Mouse (Mus musculus): ENCODE data around the gene Prom2.

The Prom2 gene

DNA sequence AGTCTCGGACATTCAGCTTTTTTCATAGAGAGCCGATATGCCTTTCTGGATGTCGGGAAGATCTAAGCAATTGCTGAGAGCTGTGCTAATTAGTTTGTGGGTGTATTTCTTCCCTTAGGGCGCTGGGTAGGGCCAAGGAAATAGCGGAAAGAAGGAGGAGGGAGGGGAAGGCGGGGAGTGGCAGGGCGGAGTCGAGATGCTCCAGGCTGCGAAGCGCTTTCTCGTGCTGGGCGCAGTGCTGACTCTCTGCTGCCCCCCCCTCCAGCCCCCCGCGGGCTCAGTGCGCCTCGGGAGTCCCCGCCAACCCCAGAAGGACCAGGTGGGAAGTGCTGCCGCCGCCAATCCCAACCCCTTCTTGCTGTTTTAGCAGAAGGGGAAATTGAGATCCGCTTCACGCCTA lies 58.3 kb downstream of the Prom2 start:
- DNase-seq (ENCODE audit: low spot score) = no peak

DNA sequence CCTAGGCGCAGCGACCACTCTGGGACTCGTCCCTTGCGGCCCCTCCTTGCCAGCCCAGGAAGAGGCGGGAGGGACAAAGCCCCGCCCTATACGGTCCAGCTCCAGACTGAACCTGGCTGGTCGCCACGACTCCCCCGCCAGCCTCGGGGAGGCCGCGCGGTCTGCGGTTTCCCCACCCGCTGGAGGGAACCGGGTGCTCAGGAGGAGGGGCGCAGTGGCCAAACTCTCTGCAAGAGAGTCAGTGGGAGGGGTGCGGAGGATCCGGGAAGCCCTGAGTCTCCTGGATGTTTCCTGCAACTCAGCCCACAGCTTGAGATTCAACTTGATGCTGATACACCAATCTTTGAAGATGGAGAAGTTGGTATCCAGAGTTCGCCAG lies 58.7 kb downstream of the Prom2 start:
- DNase-seq (ENCODE audit: low spot score) = no peak

DNA sequence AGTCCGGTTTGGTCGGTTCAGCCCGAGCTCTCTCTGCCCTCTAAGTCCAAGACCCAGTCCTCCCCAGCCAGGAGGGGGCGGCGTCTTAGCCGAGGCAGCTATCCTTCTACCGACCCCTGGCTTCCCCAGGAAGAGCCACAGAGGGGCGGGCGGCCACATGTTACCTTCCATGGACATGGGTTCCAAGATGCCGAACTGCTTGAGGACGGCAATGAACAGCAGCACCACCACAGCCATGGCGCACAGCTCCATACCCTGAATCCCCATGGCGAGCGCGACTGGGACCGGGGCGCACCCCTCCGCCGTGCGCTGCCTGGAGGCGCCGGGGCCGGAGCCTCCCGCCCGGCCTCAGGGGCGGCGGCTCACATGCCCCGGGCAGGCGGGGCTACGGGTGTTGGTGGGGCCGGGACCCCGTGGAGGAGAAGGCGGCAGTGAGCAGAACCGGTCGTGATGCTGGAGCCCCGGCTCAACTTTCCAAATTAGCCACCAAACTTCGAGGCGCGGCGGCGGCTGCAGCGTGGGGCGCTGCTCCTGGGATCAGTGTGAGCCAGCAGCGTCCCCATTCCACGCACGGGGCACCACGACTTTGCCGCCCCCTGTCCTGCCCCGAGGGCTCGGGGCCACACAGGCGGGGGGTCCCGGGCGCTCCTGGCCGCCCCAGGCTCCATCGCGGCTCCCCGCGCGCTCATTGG lies 59.3 kb downstream of the Prom2 start:
- no peak for DNase-seq (ENCODE audit: low spot score)

DNA sequence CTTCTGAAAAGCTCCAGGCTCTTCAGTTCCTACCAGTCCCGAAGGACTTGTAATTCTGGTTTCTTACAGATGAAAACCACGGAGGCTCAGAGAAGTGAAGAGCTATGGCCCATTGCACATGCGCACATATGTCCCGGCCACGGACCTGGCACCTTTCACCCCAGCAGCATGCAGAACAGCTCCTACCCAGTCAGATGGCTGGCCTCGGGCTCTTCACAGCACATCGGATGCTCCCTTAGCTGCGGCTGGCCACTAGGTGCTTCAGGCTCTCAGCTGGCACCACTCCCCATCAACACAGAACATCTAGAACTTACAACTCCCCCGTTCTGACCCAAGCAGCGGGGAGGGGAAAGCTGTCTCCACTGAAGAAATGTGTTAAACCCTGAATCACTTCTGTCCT lies 61.5 kb downstream of the Prom2 start:
- DNase-seq (ENCODE audit: low spot score) = no peak

DNA sequence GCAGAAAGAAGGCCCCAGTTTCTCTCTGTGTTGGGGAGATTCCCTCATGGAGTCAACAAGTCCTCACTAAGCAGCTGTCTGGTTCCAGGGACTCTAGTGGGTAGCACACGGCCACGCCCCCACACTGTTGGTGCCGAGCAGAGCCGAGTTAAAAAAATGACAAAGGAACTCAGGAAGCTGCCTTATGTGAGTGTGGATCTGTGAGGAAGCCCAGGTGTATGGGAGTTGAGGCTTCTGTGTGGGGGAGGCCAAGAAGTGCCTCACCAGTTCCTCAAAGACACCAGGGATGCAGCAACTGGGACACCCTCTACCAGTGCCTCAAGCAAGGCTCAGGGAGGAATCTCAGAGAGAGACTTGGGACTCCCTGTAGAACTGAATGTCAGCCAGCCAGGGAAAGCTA lies 62.1 kb downstream of the Prom2 start:
- DNase-seq (ENCODE audit: low spot score) = no peak
